ENCODE assay signal across 13 mouse cellular contexts in genomic region chrX:94459346-94459745, GRCm38 (mm10).
A peak's percentile ranks its signal among the peaks of the same experiment; 100 is the strongest.
DNase-seq lines count a peak whose midpoint lies in the region; ATAC-seq lines count a peak whose summit lies in the region.
"Had no signal": no experiment of that assay in that cellular context is flagged by ENCODE, and none has a peak within 500 bp of the region (broad histone marks: within the 10 kb centered on the region; RNA-seq: fewer than 3 reads in every experiment).

No protein-coding gene starts in this region.

- H3K27ac ChIP-seq in stomach, embryonic 16.5 days (ENCODE audit: low read length), result no peak overlapping the region
- H3K27ac ChIP-seq: neural tube, embryonic 15.5 days had no signal

- no peak overlapping the region for H3K4me3 ChIP-seq in stomach, embryonic 16.5 days (replicated peaks; ENCODE audit: low read length)
- H3K4me3 ChIP-seq: neural tube, embryonic 15.5 days had no signal

- peak; percentile 8 to 37 for DNase-seq in heart, postnatal 10 days
- DNase-seq in heart, postnatal 25 days (ENCODE audit: low spot score), result no peak
- peak; percentile 15 for DNase-seq in layer of hippocampus, adult 11-12 months (ENCODE audit: low spot score)
- DNase-seq in layer of hippocampus, adult 9-10 months (ENCODE audit: low spot score), result no peak
- peak; percentile 49 to 65 for DNase-seq in right cerebral cortex, postnatal 10 days (ENCODE audit: low spot score in 2 of 2)
- DNase-seq in right cerebral cortex, postnatal 14 days, result no peak
- DNase-seq in yolk sac, embryonic 10.5 days (ENCODE audit: low spot score), result no peak
- DNase-seq: adrenal gland, postnatal 10 days; cerebellum, adult 11 months; spleen, adult 18-20 months had no signal

- 37% methylated on average over 4 of the region's 4 CpGs for WGBS in stomach, embryonic 16.5 days

- peaks cover 20% of the 10 kb centered on the region; the same call in 1 of the 2 replicates for H3K27me3 ChIP-seq in stomach, embryonic 16.5 days (ENCODE audit: control insufficient read depth, insufficient read depth, low read length)

- ATAC-seq in stomach, embryonic 16.5 days (ENCODE audit: insufficient read depth, low FRiP score), result peak; percentile 73
- ATAC-seq: midbrain, embryonic 16.5 days had no signal

- H3K9ac ChIP-seq in stomach, embryonic 16.5 days (ENCODE audit: low read length), result no peak overlapping the region
- H3K9ac ChIP-seq: neural tube, embryonic 15.5 days had no signal

- no peaks in the 10 kb centered on the region for H3K36me3 ChIP-seq in stomach, embryonic 16.5 days (ENCODE audit: control insufficient read depth, insufficient read depth, low read length)
- H3K36me3 ChIP-seq: neural tube, embryonic 15.5 days had no signal

- no peaks in the 10 kb centered on the region for H3K9me3 ChIP-seq in stomach, embryonic 16.5 days (replicated peaks; ENCODE audit: control insufficient read depth, low read length)
- H3K9me3 ChIP-seq: neural tube, embryonic 15.5 days had no signal

- H3K4me1 ChIP-seq in stomach, embryonic 16.5 days (ENCODE audit: control insufficient read depth, insufficient read depth, low read length), result no peaks in the 10 kb centered on the region
- H3K4me1 ChIP-seq: neural tube, embryonic 15.5 days had no signal

- H3K4me2 ChIP-seq in stomach, embryonic 16.5 days (ENCODE audit: low read depth, low read length), result no peak overlapping the region
- H3K4me2 ChIP-seq: neural tube, embryonic 15.5 days had no signal

- intact Hi-C loops in heart, postnatal 10 days (cut with DNase I), result no loop called here
- intact Hi-C loops in heart, postnatal 25 days (cut with DNase I), result no loop called here

Comparison
In these comparisons a context has a peak if more than half of its experiments do, and no peak if none do; other contexts are left out.
1. DNase-seq: peak in heart, postnatal 10 days (2 of 2), layer of hippocampus, adult 11-12 months (single experiment) and right cerebral cortex, postnatal 10 days (2 of 2); none in heart, postnatal 25 days (single experiment), layer of hippocampus, adult 9-10 months (single experiment), right cerebral cortex, postnatal 14 days (single experiment) and yolk sac, embryonic 10.5 days (single experiment).